Mouse (Mus musculus) liver, embryonic 14.5 days (tissue): ENCODE data around the gene Sumo2.

Source experiments
- CTCF ChIP-seq: IDR thresholded peaks from 2 replicates; pipeline ENCODE4 v1.5.1; 2016; ENCODE audit warnings: antibody characterized with exemption, low read depth, control low read depth
- EP300 ChIP-seq: IDR thresholded peaks from 2 replicates; pipeline ENCODE4 v1.6.1; 2016; ENCODE audit warnings: antibody characterized with exemption, low read depth

DNA sequence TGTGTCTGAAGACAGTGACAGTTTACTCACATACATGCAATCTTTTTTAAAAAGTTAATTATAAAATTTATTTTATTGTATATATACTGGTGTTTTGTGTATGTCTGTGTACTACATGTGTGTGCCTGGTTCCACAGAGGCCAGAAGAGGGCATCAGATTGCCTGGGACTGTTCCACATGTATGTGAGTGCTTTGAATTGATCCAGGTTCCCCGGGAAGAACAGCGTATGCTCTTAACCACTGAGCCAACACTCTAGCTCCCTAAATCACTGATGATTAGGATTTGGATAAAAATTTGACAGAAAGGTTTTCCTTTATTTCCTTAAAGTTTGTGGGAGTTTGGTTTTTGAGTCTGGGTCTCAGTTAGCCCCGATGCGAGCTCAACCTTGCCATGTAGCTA, 27.3 kb upstream of the Sumo2 start:
- TF ChIP-seq CTCF (peak; percentile 47), EP300 (no peak)
